19 mouse cellular contexts compared by ENCODE assay signal in genomic region chr14:21085666-21086065, GRCm38 (mm10). TPM values are rescaled to one million over a fixed set of nuclear protein-coding genes. Genes with fewer than 3 reads are reported as not detected.
DNase-seq lines count a peak whose midpoint lies in the region; ATAC-seq lines count a peak whose summit lies in the region.
"Had no signal": no experiment of that assay in that cellular context is flagged by ENCODE, and none has a peak within 500 bp of the region (broad histone marks: within the 10 kb centered on the region; RNA-seq: fewer than 3 reads in every experiment).

No protein-coding gene starts in this region.

- H3K36me3 ChIP-seq in heart, embryonic 15.5 days = no peaks in the 10 kb centered on the region
- H3K36me3 ChIP-seq in embryonic facial prominence, embryonic 13.5 days = no peaks in the 10 kb centered on the region
- H3K36me3 ChIP-seq in limb, embryonic 15.5 days = no peaks in the 10 kb centered on the region
- H3K36me3 ChIP-seq: forebrain, embryonic 10.5 days; hindbrain, embryonic 12.5 days; kidney, embryonic 15.5 days had no signal

- H3K27me3 ChIP-seq in heart, embryonic 15.5 days = no peaks in the 10 kb centered on the region
- H3K27me3 ChIP-seq in embryonic facial prominence, embryonic 13.5 days = no peaks in the 10 kb centered on the region
- no peaks in the 10 kb centered on the region for H3K27me3 ChIP-seq in limb, embryonic 15.5 days
- H3K27me3 ChIP-seq: hindbrain, embryonic 12.5 days; kidney, embryonic 15.5 days; liver, embryonic 15.5 days had no signal

- H3K4me2 ChIP-seq in heart, embryonic 15.5 days = no peak overlapping the region
- no peak overlapping the region for H3K4me2 ChIP-seq in embryonic facial prominence, embryonic 13.5 days
- H3K4me2 ChIP-seq in limb, embryonic 15.5 days = no peak overlapping the region
- H3K4me2 ChIP-seq: hindbrain, embryonic 12.5 days; kidney, embryonic 15.5 days; liver, embryonic 15.5 days had no signal

- intact Hi-C loops in heart, postnatal 14 days (cut with DNase I) = no loop called here

- no peaks in the 10 kb centered on the region for H3K9me3 ChIP-seq in heart, embryonic 15.5 days (replicated peaks)
- H3K9me3 ChIP-seq in embryonic facial prominence, embryonic 13.5 days = no peaks in the 10 kb centered on the region
- H3K9me3 ChIP-seq in limb, embryonic 15.5 days = no peaks in the 10 kb centered on the region
- H3K9me3 ChIP-seq: forebrain, embryonic 10.5 days; G1E; hindbrain, embryonic 12.5 days; kidney, embryonic 15.5 days; liver, embryonic 15.5 days had no signal

- no peak for DNase-seq in heart, postnatal 14 days
- DNase-seq in right cerebral cortex, postnatal 4 days = peak; percentile 30
- DNase-seq in right cerebral cortex, postnatal 36 days (ENCODE audit: low spot score in 2 of 2) = no peak
- DNase-seq in left cerebral cortex, adult 9 months (ENCODE audit: low spot score in 2 of 2) = no peak
- DNase-seq: adrenal gland, adult 2 months; cerebellum, adult 11 months; left cerebral cortex, postnatal 4 days; thymus, postnatal 25 days had no signal

- peaks cover 61% of the 10 kb centered on the region for H3K4me1 ChIP-seq in heart, embryonic 15.5 days (replicated peaks)
- H3K4me1 ChIP-seq in embryonic facial prominence, embryonic 13.5 days = peaks cover 34% of the 10 kb centered on the region
- peaks cover 25% of the 10 kb centered on the region for H3K4me1 ChIP-seq in limb, embryonic 15.5 days

- no peak overlapping the region for H3K4me3 ChIP-seq in heart, embryonic 15.5 days
- H3K4me3 ChIP-seq in embryonic facial prominence, embryonic 13.5 days = no peak overlapping the region
- H3K4me3 ChIP-seq in limb, embryonic 15.5 days = no peak overlapping the region
- H3K4me3 ChIP-seq: forebrain, embryonic 10.5 days; hindbrain, embryonic 12.5 days; kidney, embryonic 15.5 days; liver, embryonic 15.5 days had no signal

- no peak overlapping the region for H3K9ac ChIP-seq in heart, embryonic 15.5 days
- H3K9ac ChIP-seq in embryonic facial prominence, embryonic 13.5 days = no peak overlapping the region
- no peak overlapping the region for H3K9ac ChIP-seq in limb, embryonic 15.5 days
- H3K9ac ChIP-seq: hindbrain, embryonic 12.5 days; kidney, embryonic 15.5 days; liver, embryonic 15.5 days had no signal

- ATAC-seq in heart, embryonic 15.5 days (replicated peaks; ENCODE audit: insufficient number of reproducible peaks, insufficient read depth, low FRiP score, low read depth) = no peak
- no peak for ATAC-seq in embryonic facial prominence, embryonic 13.5 days (ENCODE audit: insufficient number of reproducible peaks, insufficient read depth, low FRiP score, low TSS enrichment, low read depth)
- ATAC-seq in limb, embryonic 15.5 days (ENCODE audit: insufficient number of reproducible peaks, low FRiP score, low TSS enrichment, low read depth) = no peak
- ATAC-seq: CD4-positive, CD25-positive, alpha-beta regulatory T cell, adult 4 months; inflammation-experienced regulatory T-cells, adult 6 months had no signal

- H3K27ac ChIP-seq in heart, embryonic 15.5 days = peak overlapping the region; percentile 87
- peak overlapping the region; percentile 96 for H3K27ac ChIP-seq in embryonic facial prominence, embryonic 13.5 days
- H3K27ac ChIP-seq in limb, embryonic 15.5 days = peak overlapping the region; percentile 8; the same call in 1 of the 2 replicates
- H3K27ac ChIP-seq: forebrain, embryonic 10.5 days; hindbrain, embryonic 12.5 days; kidney, embryonic 15.5 days; stomach, postnatal 0 days had no signal

- 64% methylated on average over 5 of the region's 5 CpGs for WGBS in heart, embryonic 15.5 days
- WGBS in embryonic facial prominence, embryonic 13.5 days = 65% methylated on average over 5 of the region's 5 CpGs
- WGBS in limb, embryonic 15.5 days = 73% methylated on average over 5 of the region's 5 CpGs

RNA-seq across cellular contexts. Expression of gene Adk, which starts 33.3 kb away (rescaled TPM):
- 184 and 223 TPM in 2 replicates for polyA plus RNA-seq in heart, embryonic 15.5 days (2015; fragmentation: Nextera tagmentation; extraction: Ambion mirVana)
- 100 to 1,000 TPM; 186 to 196 TPM for total RNA-seq in heart, postnatal 14 days (2021)
- polyA plus RNA-seq in embryonic facial prominence, embryonic 13.5 days (2015; fragmentation: Nextera tagmentation; extraction: Ambion mirVana) = 162 and 168 TPM in 2 replicates
- polyA plus RNA-seq in limb, embryonic 15.5 days (2015; fragmentation: Nextera tagmentation; extraction: Ambion mirVana) = 148 TPM in 2 replicates

RNA-seq across cellular contexts. Expression of gene Ap3m1, which starts 33.4 kb away (rescaled TPM):
- 53.7 and 54.1 TPM in 2 replicates for polyA plus RNA-seq in heart, embryonic 15.5 days (2015; fragmentation: Nextera tagmentation; extraction: Ambion mirVana)
- total RNA-seq in heart, postnatal 14 days (2021) = 10 to 100 TPM; 69.5 to 71.4 TPM
- polyA plus RNA-seq in embryonic facial prominence, embryonic 13.5 days (2015; fragmentation: Nextera tagmentation; extraction: Ambion mirVana) = 69.4 and 81.7 TPM in 2 replicates
- 69.4 and 72.4 TPM in 2 replicates for polyA plus RNA-seq in limb, embryonic 15.5 days (2015; fragmentation: Nextera tagmentation; extraction: Ambion mirVana)

Comparison
In these comparisons a context has a peak if more than half of its experiments do, and no peak if none do; other contexts are left out.
1. H3K27ac ChIP-seq: peak in every context shown above with its lines; median percentile 96 in embryonic facial prominence, embryonic 13.5 days; 87 in heart, embryonic 15.5 days; 8 in limb, embryonic 15.5 days.